Mouse (Mus musculus) retina, adult 2 months (tissue): ENCODE results near the gene 1700069L16Rik.

ENCODE experiments used
- DNase-seq: peaks from one replicate; pipeline ENCODE4 v3.0.0-alpha.2; 2012; ENCODE audit warnings: low read depth, low spot score

The 1700069L16Rik gene

DNA sequence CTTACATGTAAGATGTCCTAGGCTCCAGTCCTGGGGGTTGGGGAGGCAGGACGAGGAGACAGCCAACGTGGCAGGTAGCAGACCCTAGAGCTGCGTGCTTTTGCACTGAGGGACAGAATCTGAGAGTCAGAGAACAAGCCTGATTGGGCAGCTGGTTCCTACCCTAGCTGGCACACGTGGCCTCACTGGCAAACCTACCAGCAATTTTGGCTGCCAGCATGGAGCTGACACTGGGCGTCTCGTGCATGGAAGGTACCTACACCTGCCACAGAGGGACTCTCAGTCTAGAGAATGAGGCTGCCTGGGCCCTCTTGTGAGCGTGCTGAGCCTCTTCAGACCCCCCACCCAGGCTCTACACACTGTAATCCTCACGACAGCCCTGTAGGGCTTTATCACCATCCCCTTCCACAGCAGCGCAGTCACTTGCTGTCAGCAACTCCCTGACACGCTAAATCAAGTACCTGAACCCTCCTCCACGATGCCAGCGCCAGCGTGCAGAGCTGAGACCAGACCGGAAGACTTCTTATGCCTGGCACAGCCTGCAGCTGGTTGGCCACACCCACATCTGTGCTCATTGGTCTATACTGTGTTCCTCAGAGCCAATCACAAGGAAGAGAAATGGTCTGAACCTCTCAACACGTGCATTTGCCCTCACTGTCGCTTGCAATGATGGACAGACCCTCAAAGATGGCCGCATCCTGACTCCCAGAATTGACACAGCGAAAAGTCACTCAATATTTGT, 81.3 kb downstream of the 1700069L16Rik start:
- DNase-seq: no peak
